8 mouse cellular contexts compared by ENCODE assay signal in the genomic region with DNA sequence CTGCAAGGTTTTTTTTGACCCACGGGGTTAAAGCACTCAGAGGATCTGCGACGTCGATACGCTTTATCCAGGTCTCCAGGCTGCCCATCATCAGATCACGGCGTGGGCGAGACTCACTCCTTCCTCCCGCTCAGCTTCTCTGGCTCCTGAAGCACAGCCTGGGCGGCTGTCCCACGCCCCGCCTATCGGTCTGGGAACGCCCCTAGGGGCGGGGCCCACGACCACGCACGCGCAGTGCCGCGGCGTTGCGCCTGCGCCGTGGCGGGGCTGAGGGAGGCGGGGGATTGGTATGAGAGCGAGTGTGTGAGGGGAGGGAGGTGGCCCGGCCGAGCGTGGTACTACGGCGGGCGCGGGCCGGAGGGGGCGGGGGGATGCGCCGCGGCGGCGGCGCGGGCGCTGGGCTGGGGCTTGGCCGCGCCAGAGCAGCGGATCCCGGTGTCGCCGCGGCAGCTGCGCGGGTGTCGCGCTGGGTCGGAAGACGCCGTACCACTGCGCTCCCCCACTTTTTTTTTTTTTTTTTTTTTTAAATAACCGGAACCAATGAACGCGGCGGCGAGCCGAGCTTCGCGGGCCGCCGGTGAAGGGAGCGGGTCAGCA. TPM values are rescaled to one million over a fixed set of nuclear protein-coding genes. Genes with fewer than 3 reads are reported as not detected.
A peak's percentile ranks its signal among the peaks of the same experiment; 100 is the strongest.
DNase-seq lines count a peak whose midpoint lies in the region; ATAC-seq and TF ChIP-seq lines count a peak whose summit lies in the region.

A gene (plus strand): TSS at position 354 of the 597 bp plus-strand sequence.

- TF ChIP-seq CTCF in gastrocnemius, adult 2 months (IDR thresholded peaks at IDR 0.05), result no peak; the same call in 1 of the 2 replicates
- TF ChIP-seq CTCF in hindbrain, postnatal 0 days (IDR thresholded peaks at IDR 0.05; ENCODE audit: low read depth), result no peak
- no peak; the same call in 1 of the 2 replicates for TF ChIP-seq CTCF in left cerebral cortex, adult 2 months (IDR thresholded peaks at IDR 0.05)

- intact Hi-C loops in gastrocnemius, adult 2 months (cut with DNase I), result loop anchor here (5.0 kb wide), 2 partner anchors 89 to 114 kb away; no protein-coding TSS in a partner anchor
- intact Hi-C loops in left cerebral cortex, adult 2 months (cut with DNase I), result loop anchor here (2.0 to 5.0 kb wide), 3 partner anchors 51 to 406 kb away; no protein-coding TSS in a partner anchor

- H3K27me3 ChIP-seq in hindbrain, postnatal 0 days (ENCODE audit: insufficient read depth, low read length), result no peaks in the 10 kb centered on the region

- no peaks in the 10 kb centered on the region for H3K36me3 ChIP-seq in hindbrain, postnatal 0 days (ENCODE audit: insufficient read depth, low read length)

- ATAC-seq in hindbrain, postnatal 0 days, result peak; percentile 96
- peak; percentile 61 for ATAC-seq in megakaryocyte, adult 5-6 weeks (ENCODE audit: poor library complexity, severe bottlenecking)

- peaks cover 10% of the 10 kb centered on the region; the same call in 1 of the 2 replicates for H3K4me1 ChIP-seq in hindbrain, postnatal 0 days (ENCODE audit: insufficient read depth, low read length)

- DNase-seq in WW6 (ENCODE audit: low read depth, low spot score), result peak; percentile 84
- peak; percentile 89 to 97 for DNase-seq in cerebellum, postnatal 4 days (ENCODE audit: low spot score in 2 of 2)
- DNase-seq in gastrocnemius, adult 2 months, result peak; percentile 95
- peak; percentile 97 for DNase-seq in hindbrain, postnatal 0 days (ENCODE audit: low spot score)
- peak; percentile 96 to 97 for DNase-seq in left cerebral cortex, adult 2 months (ENCODE audit: extremely low spot score in 1 of 2, low spot score in 2 of 2)
- DNase-seq in right cerebral cortex, adult 2 months (ENCODE audit: low spot score in 2 of 2), result peak; percentile 91 to 92
- peak; percentile 93 for DNase-seq in urinary bladder, postnatal 14 days (ENCODE audit: low spot score)

- H3K4me2 ChIP-seq in hindbrain, postnatal 0 days (ENCODE audit: low read depth, low read length), result peak within 1 kb of the TSS; percentile 88

- no peaks in the 10 kb centered on the region for H3K9me3 ChIP-seq in hindbrain, postnatal 0 days (ENCODE audit: low read length)

- peak within 1 kb of the TSS; percentile 86 for H3K9ac ChIP-seq in hindbrain, postnatal 0 days (replicated peaks; ENCODE audit: low read length)

- H3K4me3 ChIP-seq in gastrocnemius, adult 2 months, result peak within 1 kb of the TSS; percentile 85
- H3K4me3 ChIP-seq in hindbrain, postnatal 0 days (ENCODE audit: low read length), result peak within 1 kb of the TSS; percentile 94
- H3K4me3 ChIP-seq in left cerebral cortex, adult 2 months, result peak within 1 kb of the TSS; percentile 99

- peak within 1 kb of the TSS; percentile 97 for H3K27ac ChIP-seq in gastrocnemius, adult 2 months
- H3K27ac ChIP-seq in hindbrain, postnatal 0 days, result peak within 1 kb of the TSS; percentile 93
- H3K27ac ChIP-seq in left cerebral cortex, adult 2 months, result peak within 1 kb of the TSS; percentile 89

- WGBS in hindbrain, postnatal 0 days, result under 1% methylated on average over 62 of the region's 71 CpGs

RNA-seq across cellular contexts. Expression of the gene that starts here (rescaled TPM):
- total RNA-seq in gastrocnemius, adult 2 months (2021), result 10 to 100 TPM; 34.1 to 58.6 TPM
- 30.6 and 30.9 TPM in 2 replicates for total RNA-seq in hindbrain, postnatal 0 days (2014; rRNA removed)
- 32.6 and 33.3 TPM in 2 replicates for polyA plus RNA-seq in hindbrain, postnatal 0 days (2015; fragmentation: Nextera tagmentation; extraction: Ambion mirVana)
- 10 to 100 TPM; 75.6 to 92.2 TPM for total RNA-seq in left cerebral cortex, adult 2 months (2021)
- total RNA-seq in megakaryocyte, adult 5-6 weeks (2015), result 31.2 and 33.7 TPM in 2 replicates
- 29.2 and 35.5 TPM in 2 replicates for total RNA-seq in megakaryocyte, adult 5-6 weeks (2017)

Comparison
In these comparisons a context has a peak if more than half of its experiments do, and no peak if none do; other contexts are left out.
1. Peak in every context shown above with its lines: DNase-seq, ATAC-seq, H3K4me3 ChIP-seq and H3K27ac ChIP-seq.